Mouse (Mus musculus) kidney, postnatal 10 days (tissue): ENCODE measurements around the gene Gm21170.
"Not testable (repeated sequence)": the region's sequence is repeated elsewhere in the genome, so short reads cannot be mapped to it uniquely, and the experiment has no call there.

ENCODE experiments used
- DNase-seq: peaks from one replicate; pipeline ENCODE4 v3.0.0; 2021; ENCODE audit warnings: mixed read lengths

The Gm21170 gene

GRCm38 (mm10) chrY:47690998-47691397, at the start of gene Gm21170:
Gene Gm21170 (minus strand): TSS chrY:47691098.
- not testable (repeated sequence) for DNase-seq
